Mouse (Mus musculus): ENCODE measurements at regions not wholly inside any gene's neighbourhood (a gene's known extent, or its start where the extent isn't known, plus 50 kb on each side); places are given as distances from the start of the nearest gene placed in this dataset.

GRCm38 (mm10) chr11:71395023-71395422 is 164.5 kb upstream of the Nlrp1b start:
- TF ChIP-seq CTCF (IDR thresholded peaks at IDR 0.05; ENCODE audit: extremely low read depth, insufficient read depth, low read length): no peak
- TF ChIP-seq POLR2A (IDR thresholded peaks at IDR 0.05; ENCODE audit: extremely low read depth, insufficient read depth, low read length): no peak
